Mouse (Mus musculus) erythroid progenitor cell, adult 5-6 weeks (primary cell): ENCODE data around the gene Hist1h4d. TPM values are rescaled to one million over a fixed set of nuclear protein-coding genes. Genes with fewer than 3 reads are reported as not detected.
"Not testable (repeated sequence)": the region's sequence is repeated elsewhere in the genome, so short reads cannot be mapped to it uniquely, and the experiment has no call there.

Source experiments
- ATAC-seq: replicated peaks from 2 replicates; pipeline ENCODE4 v1.8.0; 2016; ENCODE audit warnings: moderate number of reproducible peaks, mild to moderate bottlenecking, moderate TSS enrichment, inconsistent platforms; ENCODE audit not compliant: poor library complexity, low FRiP score, severe bottlenecking
- total RNA-seq, 2 experiments: library from RNA; stranded (forward) in 1 of 2; stranded (reverse) in 1 of 2; fragments of 150-400 nt in 1 of 2; fragments of 186-747, 209-891 nt in 1 of 2; gene quantifications; 2 replicates each; pipeline versions ENCODE4 v1.2.3 to v1.2.4; 2015 to 2017; ENCODE audit warnings: low replicate concordance in 2 of 2

Hist1h4d gene
- total RNA-seq (2015; ENCODE audit: low replicate concordance) = 1,614 and 1,995 TPM in 2 replicates
- total RNA-seq (2017; ENCODE audit: low replicate concordance) = 2,133 and 2,242 TPM in 2 replicates

GRCm38 (mm10) chr13:23581408-23582218, at the start of gene Hist1h4d:
Hist1h4d (plus strand) TSS chr13:23581598.
- ATAC-seq = peak; percentile 59

- no peak for ATAC-seq
Measured at GRCm38 (mm10) chr13:23532262-23533075, 48.9 kb upstream of the Hist1h4d start.

- ATAC-seq = peak; percentile 47
Measured at GRCm38 (mm10) chr13:23533560-23534367, 47.6 kb upstream of the Hist1h4d start, which contains the start of gene Hist1h2af. Hist1h2af (plus strand) TSS chr13:23533906.

- peak; percentile 23 for ATAC-seq
Measured at GRCm38 (mm10) chr13:23534368-23535131, 46.8 kb upstream of the Hist1h4d start.

GRCm38 (mm10) chr13:23535137-23536075, 46.0 kb upstream of the Hist1h4d start, which contains the start of gene Hist1h3g:
Hist1h3g (plus strand) TSS chr13:23535422.
- peak; percentile 70 for ATAC-seq

- ATAC-seq = no peak
Measured at GRCm38 (mm10) chr13:23536076-23536822, 45.1 kb upstream of the Hist1h4d start.

- ATAC-seq = no peak
Measured at GRCm38 (mm10) chr13:23537006-23537710, 44.2 kb upstream of the Hist1h4d start.

- no peak for ATAC-seq
Measured at GRCm38 (mm10) chr13:23538249-23538648, 43.1 kb upstream of the Hist1h4d start.

GRCm38 (mm10) chr13:23539821-23540220, 41.6 kb upstream of the Hist1h4d start:
- ATAC-seq = not testable (repeated sequence)

- ATAC-seq = no peak
Measured at GRCm38 (mm10) chr13:23541497-23541896, 39.9 kb upstream of the Hist1h4d start.

GRCm38 (mm10) chr13:23542225-23542980, 39.0 kb upstream of the Hist1h4d start:
- ATAC-seq = not testable (repeated sequence)

- ATAC-seq = peak; percentile 84
Measured at GRCm38 (mm10) chr13:23542999-23543607, 38.3 kb upstream of the Hist1h4d start, which contains the start of gene Hist1h2bh. Hist1h2bh (minus strand) TSS chr13:23543392.

- ATAC-seq = peak; percentile 82
Measured at GRCm38 (mm10) chr13:23543965-23544786, 37.2 kb upstream of the Hist1h4d start, which contains the start of gene Hist1h3f. Hist1h3f (plus strand) TSS chr13:23544052.

- ATAC-seq = peak; percentile 44
Measured at GRCm38 (mm10) chr13:23544787-23545120, 36.6 kb upstream of the Hist1h4d start.

GRCm38 (mm10) chr13:23546694-23547093, 34.7 kb upstream of the Hist1h4d start:
- no peak for ATAC-seq
